Mouse (Mus musculus) forebrain, embryonic 12.5 days (tissue): Measurements from ENCODE around the gene Trp53bp1. TPM values are rescaled to one million over a fixed set of nuclear protein-coding genes. Genes with fewer than 3 reads are reported as not detected.

ENCODE experiments used
- ATAC-seq: fragments of 200-750 bp; cut with Nextera tagmentation; 2 replicates; pipeline ENCODE4 v1.8.0; 2017; ENCODE audit warnings: moderate TSS enrichment; ENCODE audit not compliant: low FRiP score
- H3K27ac ChIP-seq: fragments of 300-500 bp; sonication (generic); 2 replicates; pipeline ENCODE4 v1.5.1; 2016; ENCODE audit warnings: mild to moderate bottlenecking
- H3K27me3 ChIP-seq: fragments of 300-500 bp; sonication (generic); 2 replicates; pipeline ENCODE4 v1.6.1; 2016; ENCODE audit warnings: mild to moderate bottlenecking
- H3K36me3 ChIP-seq: fragments of 300-500 bp; sonication (generic); replicated peaks from 2 replicates; pipeline ENCODE4 v1.6.1; 2016; ENCODE audit warnings: mild to moderate bottlenecking
- H3K4me1 ChIP-seq: fragments of 300-500 bp; sonication (generic); 2 replicates; pipeline ENCODE4 v1.6.1; 2016
- H3K4me2 ChIP-seq: fragments of 300-500 bp; sonication (generic); 2 replicates; pipeline ENCODE4 v1.6.1; 2016; ENCODE audit warnings: mild to moderate bottlenecking, moderate library complexity
- H3K4me3 ChIP-seq: fragments of 300-500 bp; sonication (generic); replicated peaks from 2 replicates; pipeline ENCODE4 v1.5.1; 2016; ENCODE audit warnings: mild to moderate bottlenecking
- H3K9ac ChIP-seq: fragments of 300-500 bp; sonication (generic); 2 replicates; pipeline ENCODE4 v1.6.1; 2016; ENCODE audit warnings: mild to moderate bottlenecking
- H3K9me3 ChIP-seq: fragments of 300-500 bp; sonication (generic); 2 replicates; pipeline ENCODE4 v1.6.1; 2016
- WGBS: fragments of 180-500 bp; shearing (Covaris S2); methylation state at CpG from one replicate; pipeline ENCODE4 v1.1.7; 2016; 5-methylcytosine and 5-hydroxymethylcytosine counted together
- polyA plus RNA-seq: library from polyadenylated mRNA; unstranded; fragments of >200 nt; fragmentation: Nextera tagmentation; extraction: Ambion mirVana; gene quantifications from 2 replicates; pipeline ENCODE4 v1.2.1, GENCODE M21; 2016

Trp53bp1 gene
- polyA plus RNA-seq, 1 experiment from 2014 or later, result 216 TPM

DNA sequence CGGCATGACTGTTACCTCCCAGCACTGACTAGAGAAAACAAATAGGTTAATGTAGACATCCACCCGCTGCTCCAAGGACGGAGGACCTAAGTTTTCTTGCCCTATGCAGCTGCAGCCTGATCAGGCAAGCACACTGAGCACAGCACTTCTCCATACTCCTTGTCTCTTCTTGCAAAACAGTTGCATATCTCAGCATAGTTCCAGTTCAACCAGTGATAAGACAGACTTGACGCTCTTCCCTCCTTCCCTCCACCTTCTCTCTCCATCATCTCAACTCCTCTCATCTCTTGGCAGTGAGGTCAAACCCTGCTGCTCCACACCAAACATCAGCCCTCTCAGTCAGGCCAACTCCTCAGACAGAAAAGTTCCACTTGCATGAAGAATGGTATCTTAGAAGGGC lies 43.1 kb downstream of the Trp53bp1 start:
- Histone ChIP-seq H3K4me2 (no peak overlapping the region), H3K27me3 (no peaks in the 10 kb centered on the region), H3K4me1 (no peaks in the 10 kb centered on the region), H3K36me3 (peaks cover 85% of the 10 kb centered on the region), H3K4me3 (no peak overlapping the region), H3K9me3 (no peaks in the 10 kb centered on the region), H3K9ac (no peak overlapping the region), H3K27ac (no peak overlapping the region)
- no peak for ATAC-seq
- 91% methylated on average over 4 of the region's 4 CpGs for whole genome bisulfite sequencing

DNA sequence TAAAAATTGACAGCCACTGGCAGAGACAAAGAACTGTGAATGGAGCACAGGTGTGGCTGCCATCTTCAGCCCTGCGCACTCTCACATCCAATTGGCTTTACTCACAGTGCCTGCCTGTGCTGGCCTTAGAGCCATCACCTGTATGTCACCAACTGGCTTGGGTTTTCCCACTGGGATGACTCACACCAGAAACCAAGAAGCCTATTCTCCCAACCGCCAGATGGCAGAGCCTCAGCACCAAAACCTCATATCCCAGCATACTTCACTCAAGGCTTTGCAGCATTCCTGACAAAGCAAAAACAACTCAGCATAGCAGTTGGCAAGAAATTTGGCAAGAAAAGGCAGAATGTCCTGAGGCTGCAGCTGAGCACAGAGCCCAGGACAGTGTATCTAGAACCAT lies 48.2 kb downstream of the Trp53bp1 start:
- Histone ChIP-seq H3K4me3 (no peak overlapping the region), H3K27me3 (no peaks in the 10 kb centered on the region), H3K9me3 (no peaks in the 10 kb centered on the region), H3K27ac (no peak overlapping the region), H3K36me3 (peaks cover 90% of the 10 kb centered on the region), H3K4me2 (no peak overlapping the region), H3K9ac (no peak overlapping the region), H3K4me1 (no peaks in the 10 kb centered on the region)
- no peak for ATAC-seq
- WGBS, result 93% methylated on average over 2 of the region's 2 CpGs

DNA sequence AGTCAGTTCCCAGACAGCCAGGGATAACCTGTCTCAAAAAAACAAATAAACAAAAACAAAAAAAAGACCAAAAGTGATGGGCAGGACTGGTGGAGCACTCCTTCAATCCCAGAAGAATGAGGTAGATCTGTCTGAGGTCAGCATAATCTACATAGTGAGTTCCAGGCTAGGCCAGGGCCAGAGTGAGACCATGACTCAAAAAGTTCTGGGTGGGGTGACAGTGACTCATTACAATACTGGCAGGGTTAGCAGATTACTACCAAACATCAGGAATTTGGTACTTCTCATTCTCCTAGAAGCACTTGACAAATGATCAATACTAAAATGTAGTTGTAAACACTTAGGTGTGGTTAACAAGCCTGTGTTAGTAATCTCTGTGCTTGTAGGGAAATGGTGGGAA lies 51.2 kb downstream of the Trp53bp1 start:
- H3K27ac ChIP-seq, result no peak overlapping the region
- ATAC-seq, result no peak
- H3K4me3 ChIP-seq, result no peak overlapping the region
- H3K27me3 ChIP-seq, result no peaks in the 10 kb centered on the region
- no peak overlapping the region for H3K4me2 ChIP-seq
- peaks cover 81% of the 10 kb centered on the region for H3K36me3 ChIP-seq
- H3K9me3 ChIP-seq, result no peaks in the 10 kb centered on the region
- H3K4me1 ChIP-seq, result no peaks in the 10 kb centered on the region
- no peak overlapping the region for H3K9ac ChIP-seq

DNA sequence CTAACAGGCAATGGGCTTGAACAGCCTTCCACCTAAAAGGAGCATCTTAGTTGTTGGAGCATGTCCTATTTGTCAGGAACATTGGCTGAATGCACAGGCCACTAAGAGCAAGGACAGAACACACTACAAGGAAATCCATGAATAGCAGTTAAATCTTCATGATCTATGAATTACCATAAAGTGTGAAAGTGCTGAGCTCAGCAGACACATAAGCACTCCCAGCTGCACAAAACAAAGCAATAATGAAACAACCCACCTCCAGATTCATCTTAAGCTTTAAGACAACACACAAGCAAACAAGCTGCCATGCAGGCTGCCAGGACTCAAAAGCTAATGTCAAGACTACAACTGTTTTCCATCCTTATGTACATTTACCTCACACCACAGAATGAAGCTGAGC lies 52.0 kb downstream of the Trp53bp1 start:
- no peaks in the 10 kb centered on the region for H3K27me3 ChIP-seq
- no peak overlapping the region for H3K9ac ChIP-seq
- H3K27ac ChIP-seq, result no peak overlapping the region
- no peaks in the 10 kb centered on the region for H3K9me3 ChIP-seq
- H3K36me3 ChIP-seq, result peaks cover 81% of the 10 kb centered on the region
- H3K4me3 ChIP-seq, result no peak overlapping the region
- no peaks in the 10 kb centered on the region for H3K4me1 ChIP-seq
- no peak for ATAC-seq
- no peak overlapping the region for H3K4me2 ChIP-seq

DNA sequence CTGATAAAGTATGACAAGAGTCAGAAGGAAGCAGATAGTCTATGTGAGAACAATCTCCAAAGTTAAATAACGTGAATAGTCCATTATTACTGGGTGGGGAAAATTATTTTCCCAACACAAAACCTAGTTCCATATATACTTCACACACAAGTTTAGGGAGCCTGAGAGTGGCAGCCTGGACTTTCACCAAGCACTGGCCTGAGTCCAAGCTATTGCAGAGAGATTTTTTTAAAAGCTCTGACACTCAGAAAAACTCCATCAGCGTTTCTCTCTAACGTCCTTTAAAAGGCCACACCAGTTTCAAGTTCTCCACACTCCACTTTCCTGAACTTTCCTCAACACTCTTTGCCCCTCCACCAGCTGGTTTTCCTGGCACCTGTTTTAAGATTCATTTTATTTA lies 56.7 kb downstream of the Trp53bp1 start:
- Histone ChIP-seq H3K4me2 (no peak overlapping the region), H3K9ac (no peak overlapping the region), H3K27ac (no peak overlapping the region), H3K27me3 (no peaks in the 10 kb centered on the region), H3K4me3 (no peak overlapping the region), H3K36me3 (peaks cover 83% of the 10 kb centered on the region), H3K9me3 (no peaks in the 10 kb centered on the region), H3K4me1 (no peaks in the 10 kb centered on the region)
- WGBS, result 93% methylated on average over 3 of the region's 3 CpGs
- ATAC-seq, result no peak

DNA sequence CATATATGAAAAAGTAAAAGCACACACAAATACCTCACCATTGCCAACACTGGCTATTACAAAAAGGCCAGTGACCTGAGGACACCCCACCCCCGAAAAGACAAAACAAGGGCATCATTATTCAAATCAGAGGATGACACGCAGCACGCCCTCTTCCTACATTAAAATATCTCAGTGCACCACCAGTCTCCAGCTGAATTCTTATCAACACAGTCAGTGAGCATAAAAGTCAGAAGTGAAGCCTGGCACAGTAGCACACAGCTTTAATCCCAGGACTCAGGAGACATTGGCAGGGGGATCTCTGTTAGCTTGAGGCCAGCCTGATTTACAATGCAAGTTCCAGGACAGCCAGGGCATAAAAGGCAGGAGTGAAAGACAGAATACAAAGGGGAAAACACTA lies 64.7 kb downstream of the Trp53bp1 start:
- no peaks in the 10 kb centered on the region for H3K4me1 ChIP-seq
- no peak overlapping the region for H3K4me3 ChIP-seq
- no peak overlapping the region for H3K9ac ChIP-seq
- no peak overlapping the region for H3K27ac ChIP-seq
- no peaks in the 10 kb centered on the region for H3K27me3 ChIP-seq
- peaks cover 97% of the 10 kb centered on the region for H3K36me3 ChIP-seq
- H3K4me2 ChIP-seq, result no peak overlapping the region
- WGBS, result 96% methylated on average over 3 of the region's 3 CpGs
- ATAC-seq, result no peak
- H3K9me3 ChIP-seq, result no peaks in the 10 kb centered on the region

DNA sequence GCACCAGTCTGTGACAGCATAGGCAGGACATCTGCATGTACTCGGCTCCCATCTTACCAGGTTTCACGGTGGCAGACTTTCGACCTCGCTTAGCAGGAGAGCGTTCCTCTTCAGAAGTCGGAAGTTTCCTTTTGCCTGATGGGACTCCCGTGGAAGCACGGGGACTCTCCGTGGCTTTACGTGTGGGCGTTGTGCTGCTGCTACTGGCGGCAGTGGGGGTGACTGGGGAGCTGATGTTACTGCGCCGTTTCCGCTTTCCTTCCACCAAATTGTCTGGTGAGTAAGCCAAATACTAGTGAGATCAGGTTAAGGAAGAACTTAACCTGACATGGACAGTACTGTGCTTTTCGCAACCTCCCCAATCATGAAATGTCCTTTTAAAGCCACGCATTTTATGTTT lies 66.9 kb downstream of the Trp53bp1 start:
- WGBS, result 94% methylated on average over 17 of the region's 17 CpGs
- Histone ChIP-seq H3K4me2 (no peak overlapping the region), H3K4me3 (no peak overlapping the region), H3K9ac (no peak overlapping the region), H3K27ac (no peak overlapping the region), H3K27me3 (no peaks in the 10 kb centered on the region), H3K36me3 (peaks cover 98% of the 10 kb centered on the region), H3K9me3 (no peaks in the 10 kb centered on the region), H3K4me1 (no peaks in the 10 kb centered on the region)
- no peak for ATAC-seq

DNA sequence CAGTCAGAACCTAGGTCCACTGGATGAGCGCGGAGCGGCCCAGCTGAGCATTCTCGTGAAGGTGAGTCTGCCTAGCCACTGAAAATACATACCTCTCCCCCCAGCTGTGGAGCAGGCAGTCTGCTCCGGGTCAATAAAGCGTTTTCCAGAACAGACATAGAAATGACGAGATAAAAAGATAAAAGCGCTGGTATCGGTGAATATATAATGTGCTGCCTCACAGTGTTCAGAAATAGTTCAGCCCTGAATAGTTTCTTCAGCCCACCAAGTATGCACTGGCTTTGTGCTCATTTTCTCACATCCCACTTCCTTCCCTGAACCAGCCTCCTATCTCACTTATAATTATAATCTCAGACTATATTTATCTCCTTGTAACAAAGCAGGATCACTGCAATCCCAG lies 75.7 kb downstream of the Trp53bp1 start:
- Histone ChIP-seq H3K4me3 (no peak overlapping the region), H3K36me3 (peaks cover 99% of the 10 kb centered on the region), H3K9ac (no peak overlapping the region), H3K9me3 (no peaks in the 10 kb centered on the region), H3K27ac (no peak overlapping the region), H3K27me3 (no peaks in the 10 kb centered on the region), H3K4me2 (no peak overlapping the region), H3K4me1 (no peaks in the 10 kb centered on the region)
- WGBS, result 95% methylated on average over 9 of the region's 9 CpGs
- ATAC-seq, result no peak

DNA sequence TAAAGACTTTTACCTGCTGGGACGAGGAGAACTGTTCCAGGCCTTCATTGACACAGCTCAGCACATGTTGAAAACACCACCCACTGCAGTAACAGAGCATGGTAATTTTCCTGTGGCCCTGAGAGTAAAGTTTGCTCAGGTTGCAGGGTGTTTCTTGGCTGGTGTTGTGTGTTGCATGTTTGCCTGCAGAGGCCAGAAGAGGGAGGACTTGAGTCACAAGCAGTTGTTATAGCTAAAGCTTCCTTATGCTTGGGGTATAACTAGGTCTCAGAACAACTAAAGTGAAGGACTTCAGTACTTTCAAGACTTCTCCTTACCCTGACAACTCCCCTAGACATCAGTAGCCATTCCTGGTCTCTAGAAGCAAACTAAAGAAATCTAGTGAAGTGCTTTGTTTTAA lies 82.7 kb downstream of the Trp53bp1 start:
- Histone ChIP-seq H3K9me3 (no peaks in the 10 kb centered on the region), H3K4me3 (no peak overlapping the region), H3K4me1 (no peaks in the 10 kb centered on the region), H3K27me3 (no peaks in the 10 kb centered on the region), H3K4me2 (no peak overlapping the region), H3K27ac (no peak overlapping the region), H3K9ac (no peak overlapping the region), H3K36me3 (peaks cover 86% of the 10 kb centered on the region)
- 83% methylated on average over 1 of the region's 1 CpGs for WGBS
- no peak for ATAC-seq

DNA sequence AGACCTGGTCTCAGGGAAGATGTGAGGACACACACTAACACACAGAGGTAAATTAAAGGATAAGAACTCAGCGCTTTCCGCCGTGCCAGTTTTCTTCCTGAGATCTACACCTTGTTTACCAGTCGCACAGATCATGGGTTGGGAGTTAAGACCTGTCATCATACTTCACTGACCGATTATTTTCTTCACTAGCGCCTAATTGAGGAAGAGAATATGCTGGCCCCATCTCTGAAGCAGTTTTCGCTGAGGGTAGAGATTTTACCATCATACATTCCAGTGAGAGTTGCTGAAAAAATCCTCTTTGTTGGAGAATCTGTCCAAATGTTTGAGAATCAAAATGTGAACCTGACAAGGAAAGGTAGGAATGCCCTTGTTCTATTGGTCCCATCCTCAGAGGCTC lies 87.1 kb downstream of the Trp53bp1 start:
- Histone ChIP-seq H3K4me1 (no peaks in the 10 kb centered on the region), H3K9me3 (no peaks in the 10 kb centered on the region), H3K4me2 (no peak overlapping the region), H3K9ac (no peak overlapping the region), H3K27me3 (no peaks in the 10 kb centered on the region), H3K27ac (no peak overlapping the region), H3K36me3 (peaks cover 72% of the 10 kb centered on the region), H3K4me3 (no peak overlapping the region)
- ATAC-seq, result no peak
- WGBS, result 94% methylated on average over 7 of the region's 7 CpGs

DNA sequence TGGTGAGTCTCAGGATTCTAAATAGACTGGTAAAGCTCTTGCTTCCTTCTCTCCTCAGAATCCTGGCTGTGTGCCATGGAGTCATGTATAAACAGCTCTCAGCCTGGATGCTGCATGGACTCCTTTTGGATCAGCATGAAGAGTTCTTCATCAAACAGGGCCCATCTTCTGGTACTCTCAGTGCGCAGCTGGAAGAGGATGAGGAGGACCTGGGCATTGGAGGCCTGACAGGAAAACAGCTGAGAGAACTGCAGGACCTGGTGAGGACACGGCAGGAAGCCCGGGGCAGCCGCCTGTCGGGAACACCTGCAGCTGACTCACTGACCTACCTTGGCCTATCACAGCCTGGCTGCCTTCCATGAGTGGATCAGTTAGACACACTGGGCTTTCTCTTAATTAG lies 87.8 kb downstream of the Trp53bp1 start:
- Histone ChIP-seq H3K9me3 (no peaks in the 10 kb centered on the region), H3K27me3 (no peaks in the 10 kb centered on the region), H3K4me3 (no peak overlapping the region), H3K27ac (no peak overlapping the region), H3K9ac (no peak overlapping the region), H3K4me2 (no peak overlapping the region), H3K36me3 (peaks cover 72% of the 10 kb centered on the region), H3K4me1 (no peaks in the 10 kb centered on the region)
- WGBS, result 93% methylated on average over 5 of the region's 5 CpGs
- no peak for ATAC-seq

DNA sequence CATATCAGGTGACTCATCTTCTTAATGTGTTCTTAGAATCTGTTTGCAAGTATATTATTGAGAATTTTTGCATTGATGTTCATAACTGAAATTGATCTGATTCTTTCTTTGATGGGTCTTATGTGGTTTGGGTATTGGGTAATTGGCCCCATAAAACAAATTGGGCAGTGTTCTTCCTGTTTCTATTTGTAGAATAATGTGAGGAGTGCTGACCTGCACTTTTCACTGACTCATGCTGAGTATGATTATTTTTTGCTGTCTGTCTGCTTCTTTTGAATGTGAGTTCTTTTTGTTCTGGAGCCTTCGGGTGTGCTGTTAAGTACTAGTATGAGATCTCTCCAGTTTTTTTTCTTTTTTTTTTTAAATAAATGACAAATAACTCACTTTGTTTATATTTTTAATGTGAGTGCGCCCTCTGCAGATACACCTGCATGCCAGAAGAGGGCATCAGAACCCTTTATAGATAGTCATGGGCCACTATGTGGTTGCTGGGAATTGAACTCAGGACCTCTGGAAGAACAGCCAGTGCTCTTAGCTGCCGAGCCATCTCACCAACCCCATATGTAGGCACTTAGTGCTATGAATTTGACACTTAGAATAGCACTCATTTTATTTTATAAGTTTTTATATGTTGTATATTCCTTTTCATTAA lies 92.3 kb downstream of the Trp53bp1 start:
- Histone ChIP-seq H3K4me1 (no peaks in the 10 kb centered on the region), H3K27me3 (no peaks in the 10 kb centered on the region), H3K36me3 (peaks cover 76% of the 10 kb centered on the region), H3K9me3 (no peaks in the 10 kb centered on the region), H3K27ac (no peak overlapping the region), H3K4me3 (no peak overlapping the region), H3K4me2 (no peak overlapping the region), H3K9ac (no peak overlapping the region)
- no peak for ATAC-seq
- 91% methylated on average over 3 of the region's 3 CpGs for WGBS

DNA sequence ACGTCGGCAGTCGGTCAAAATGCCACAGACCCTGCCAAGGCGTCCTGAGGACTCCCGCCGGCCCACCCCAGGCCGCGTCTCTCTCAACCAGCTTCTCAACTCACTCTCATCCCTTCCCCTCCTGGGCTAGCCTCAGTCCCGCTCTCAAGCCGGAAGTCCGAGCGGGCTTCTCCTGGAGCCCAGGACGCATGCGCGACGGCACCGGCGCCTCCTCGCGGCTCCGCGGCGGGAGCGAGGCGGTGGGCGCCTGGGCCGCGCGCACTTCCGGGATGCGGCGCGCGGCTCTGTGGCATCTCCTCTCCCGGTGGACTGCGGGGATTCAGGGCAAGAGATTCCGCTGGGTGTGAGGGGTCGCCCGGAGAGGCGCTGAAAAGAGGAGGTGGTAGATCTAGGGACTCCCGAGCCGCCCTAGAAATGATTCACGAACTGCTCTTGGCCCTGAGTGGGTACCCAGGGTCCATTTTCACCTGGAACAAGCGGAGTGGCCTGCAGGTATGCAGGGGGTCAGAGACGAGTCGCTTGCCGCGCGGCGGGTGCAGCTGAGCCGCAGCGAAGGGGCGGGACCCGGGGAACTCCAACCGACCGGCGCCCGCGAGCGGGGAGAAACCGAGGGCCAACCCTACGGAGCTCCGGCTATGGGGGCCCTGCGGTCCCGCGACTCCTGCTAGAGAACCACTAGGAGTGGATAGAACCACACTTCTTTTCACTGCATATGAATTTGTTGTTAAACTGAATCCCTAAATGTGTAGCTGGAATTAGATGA lies 100.0 kb downstream of the Trp53bp1 start, which contains the start of gene Zscan29:
Gene Zscan29 (minus strand): TSS at position 146 of the 763 bp plus-strand sequence.
- no peaks in the 10 kb centered on the region for H3K9me3 ChIP-seq
- H3K4me2 ChIP-seq, result peak within 1 kb of the TSS; percentile 67
- peak within 1 kb of the TSS; percentile 89 for H3K27ac ChIP-seq
- peak; percentile 97 for ATAC-seq
- under 1% methylated on average over 66 of the region's 66 CpGs for WGBS
- peak within 1 kb of the TSS; percentile 92 for H3K4me3 ChIP-seq
- peak within 1 kb of the TSS; percentile 90 for H3K9ac ChIP-seq
- H3K36me3 ChIP-seq, result peaks cover 30% of the 10 kb centered on the region
- H3K4me1 ChIP-seq, result peaks cover 30% of the 10 kb centered on the region
- H3K27me3 ChIP-seq, result no peaks in the 10 kb centered on the region
